In genomic region chrX:23095867-23096266, GRCm38 (mm10) we compare ENCODE assay signal across 29 mouse cellular contexts.
A peak's percentile ranks its signal among the peaks of the same experiment; 100 is the strongest.
DNase-seq lines count a peak whose midpoint lies in the region; ATAC-seq and TF ChIP-seq lines count a peak whose summit lies in the region.
"Had no signal": no experiment of that assay in that cellular context is flagged by ENCODE, and none has a peak within 500 bp of the region (broad histone marks: within the 10 kb centered on the region; RNA-seq: fewer than 3 reads in every experiment).

No protein-coding gene starts in this region.

- 21% methylated on average over 1 of the region's 1 CpGs for WGBS in forebrain, embryonic 10.5 days
- WGBS in forebrain, embryonic 16.5 days, result 36% methylated on average over 1 of the region's 1 CpGs
- 36% methylated on average over 1 of the region's 1 CpGs for WGBS in midbrain, embryonic 10.5 days
- 27% methylated on average over 1 of the region's 1 CpGs for WGBS in midbrain, postnatal 0 days

- H3K4me3 ChIP-seq in forebrain, embryonic 10.5 days, result no peak overlapping the region
- no peak overlapping the region for H3K4me3 ChIP-seq in forebrain, embryonic 16.5 days (replicated peaks; ENCODE audit: low read length)
- no peak overlapping the region for H3K4me3 ChIP-seq in midbrain, embryonic 10.5 days
- H3K4me3 ChIP-seq in midbrain, postnatal 0 days (ENCODE audit: low read depth, low read length), result no peak overlapping the region
- H3K4me3 ChIP-seq: embryonic facial prominence, embryonic 13.5 days; heart, embryonic 10.5 days; heart, embryonic 15.5 days; hindbrain, embryonic 12.5 days; liver, embryonic 12.5 days; megakaryocyte, embryonic 14.5 days; neural tube, embryonic 12.5 days had no signal

- H3K9me3 ChIP-seq in forebrain, embryonic 10.5 days, result no peaks in the 10 kb centered on the region
- H3K9me3 ChIP-seq in forebrain, embryonic 16.5 days (ENCODE audit: control insufficient read depth, low read length), result no peaks in the 10 kb centered on the region
- no peaks in the 10 kb centered on the region for H3K9me3 ChIP-seq in midbrain, embryonic 10.5 days (replicated peaks)
- H3K9me3 ChIP-seq in midbrain, postnatal 0 days (ENCODE audit: low read length), result no peaks in the 10 kb centered on the region
- H3K9me3 ChIP-seq: embryonic facial prominence, embryonic 13.5 days; heart, embryonic 10.5 days; heart, embryonic 15.5 days; hindbrain, embryonic 12.5 days; liver, embryonic 12.5 days; megakaryocyte, embryonic 14.5 days; neural tube, embryonic 12.5 days had no signal

- peaks cover 12% of the 10 kb centered on the region for H3K4me1 ChIP-seq in forebrain, embryonic 10.5 days
- no peaks in the 10 kb centered on the region for H3K4me1 ChIP-seq in forebrain, embryonic 16.5 days (replicated peaks; ENCODE audit: control insufficient read depth, insufficient read depth, low read length)
- H3K4me1 ChIP-seq in midbrain, embryonic 10.5 days, result peaks cover 9% of the 10 kb centered on the region; the same call in 1 of the 2 replicates
- H3K4me1 ChIP-seq in midbrain, postnatal 0 days (ENCODE audit: insufficient read depth, low read length), result no peaks in the 10 kb centered on the region
- H3K4me1 ChIP-seq: embryonic facial prominence, embryonic 13.5 days; heart, embryonic 10.5 days; heart, embryonic 15.5 days; hindbrain, embryonic 12.5 days; liver, embryonic 12.5 days; megakaryocyte, embryonic 14.5 days; neural tube, embryonic 12.5 days had no signal

- no peaks in the 10 kb centered on the region for H3K27me3 ChIP-seq in forebrain, embryonic 10.5 days (ENCODE audit: poor library complexity, severe bottlenecking)
- H3K27me3 ChIP-seq in forebrain, embryonic 16.5 days (replicated peaks; ENCODE audit: control insufficient read depth, insufficient read depth, low read length), result no peaks in the 10 kb centered on the region
- H3K27me3 ChIP-seq in midbrain, embryonic 10.5 days (ENCODE audit: low read depth, poor library complexity, severe bottlenecking), result no peaks in the 10 kb centered on the region
- no peaks in the 10 kb centered on the region for H3K27me3 ChIP-seq in midbrain, postnatal 0 days (ENCODE audit: insufficient read depth, low read length)
- H3K27me3 ChIP-seq: embryonic facial prominence, embryonic 13.5 days; heart, embryonic 15.5 days; hindbrain, embryonic 12.5 days; liver, embryonic 12.5 days; megakaryocyte, embryonic 14.5 days; neural tube, embryonic 12.5 days had no signal

- no peak for DNase-seq in forebrain, embryonic 10.5 days (ENCODE audit: extremely low spot score, low spot score)
- DNase-seq in midbrain, embryonic 10.5 days (ENCODE audit: low spot score), result peak; percentile 12
- no peak for DNase-seq in midbrain, postnatal 0 days (ENCODE audit: low spot score)
- DNase-seq in ES-CJ7 (ENCODE audit: low read depth, low spot score), result peak; percentile 33
- DNase-seq in ZHBTc4 (ENCODE audit: low read depth, low spot score), result peak; percentile 64
- no peak for DNase-seq in c-Kit-positive CD71-positive TER-119-positive erythroid progenitor cells, embryonic 14.5 days (ENCODE audit: low spot score)
- DNase-seq in kidney, adult 9 months, result no peak
- DNase-seq: adrenal gland, postnatal 10 days; cerebellum, adult 2 months; cerebellum, postnatal 14 days; gastrocnemius, postnatal 25 days; heart, adult 11 months; kidney, adult 8-10 months; kidney, postnatal 10 days; layer of hippocampus, postnatal 36 days; left cerebral cortex, postnatal 4 days; liver, postnatal 0 days; lung, postnatal 4 days; thymus, adult 2 months; thymus, postnatal 36 days had no signal

- no peak for TF ChIP-seq CTCF in midbrain, postnatal 0 days (IDR thresholded peaks at IDR 0.05)

- ATAC-seq in forebrain, embryonic 16.5 days, result no peak
- no peak for ATAC-seq in midbrain, postnatal 0 days (ENCODE audit: low FRiP score)
- ATAC-seq: intestine, embryonic 16.5 days; liver, embryonic 12.5 days; liver, postnatal 0 days had no signal

- H3K4me2 ChIP-seq in forebrain, embryonic 16.5 days (ENCODE audit: low read length), result no peak overlapping the region
- H3K4me2 ChIP-seq in midbrain, postnatal 0 days (ENCODE audit: low read depth, low read length, poor library complexity, severe bottlenecking), result no peak overlapping the region
- H3K4me2 ChIP-seq: embryonic facial prominence, embryonic 13.5 days; heart, embryonic 15.5 days; hindbrain, embryonic 12.5 days; liver, embryonic 12.5 days; neural tube, embryonic 12.5 days had no signal

- no peaks in the 10 kb centered on the region for H3K36me3 ChIP-seq in forebrain, embryonic 10.5 days (replicated peaks)
- H3K36me3 ChIP-seq in forebrain, embryonic 16.5 days (ENCODE audit: control insufficient read depth, insufficient read depth), result no peaks in the 10 kb centered on the region
- no peaks in the 10 kb centered on the region for H3K36me3 ChIP-seq in midbrain, embryonic 10.5 days
- no peaks in the 10 kb centered on the region for H3K36me3 ChIP-seq in midbrain, postnatal 0 days (ENCODE audit: insufficient read depth, low read length)
- H3K36me3 ChIP-seq: embryonic facial prominence, embryonic 13.5 days; heart, embryonic 10.5 days; heart, embryonic 15.5 days; hindbrain, embryonic 12.5 days; liver, embryonic 12.5 days; neural tube, embryonic 12.5 days had no signal

- peak overlapping the region; percentile 62 for H3K27ac ChIP-seq in forebrain, embryonic 10.5 days
- no peak overlapping the region for H3K27ac ChIP-seq in forebrain, embryonic 16.5 days (ENCODE audit: low read length)
- peak overlapping the region; percentile 42; the same call in 1 of the 2 replicates for H3K27ac ChIP-seq in midbrain, embryonic 10.5 days (replicated peaks)
- H3K27ac ChIP-seq in midbrain, postnatal 0 days (ENCODE audit: low read depth, low read length), result no peak overlapping the region
- H3K27ac ChIP-seq: embryonic facial prominence, embryonic 13.5 days; heart, embryonic 10.5 days; heart, embryonic 15.5 days; hindbrain, embryonic 12.5 days; liver, embryonic 12.5 days; neural tube, embryonic 12.5 days had no signal

- no peak overlapping the region for H3K9ac ChIP-seq in forebrain, embryonic 16.5 days (replicated peaks; ENCODE audit: low read depth, low read length)
- H3K9ac ChIP-seq in midbrain, postnatal 0 days (replicated peaks; ENCODE audit: low read length, poor library complexity, severe bottlenecking), result no peak overlapping the region
- H3K9ac ChIP-seq: embryonic facial prominence, embryonic 13.5 days; heart, embryonic 15.5 days; hindbrain, embryonic 12.5 days; liver, embryonic 12.5 days; liver, postnatal 0 days; neural tube, embryonic 12.5 days had no signal

Comparison
In these comparisons a context has a peak if more than half of its experiments do, and no peak if none do; other contexts are left out.
1. DNase-seq: peak in midbrain, embryonic 10.5 days (single experiment), ES-CJ7 (single experiment) and ZHBTc4 (single experiment); none in forebrain, embryonic 10.5 days (single experiment), midbrain, postnatal 0 days (single experiment), c-Kit-positive CD71-positive TER-119-positive erythroid progenitor cells, embryonic 14.5 days (single experiment) and kidney, adult 9 months (single experiment).
2. H3K27ac ChIP-seq: peak in forebrain, embryonic 10.5 days (single experiment) and midbrain, embryonic 10.5 days (single experiment); none in forebrain, embryonic 16.5 days (single experiment) and midbrain, postnatal 0 days (single experiment).